Mouse (Mus musculus) neural tube, embryonic 15.5 days (tissue): ENCODE measurements around the gene Sstr4. TPM values are rescaled to one million over a fixed set of nuclear protein-coding genes. Genes with fewer than 3 reads are reported as not detected.

Experiments used
- ATAC-seq: fragments of 200-750 bp; cut with Nextera tagmentation; 2 replicates; pipeline ENCODE4 v1.8.0; 2017; ENCODE audit warnings: mild to moderate bottlenecking, moderate TSS enrichment, moderate library complexity; ENCODE audit not compliant: low FRiP score
- H3K27ac ChIP-seq: fragments of 300-500 bp; sonication (generic); replicated peaks from 2 replicates; pipeline ENCODE4 v1.5.1; 2015; ENCODE audit warnings: mild to moderate bottlenecking, inconsistent platforms
- H3K27me3 ChIP-seq: fragments of 300-500 bp; sonication (generic); replicated peaks from 2 replicates; pipeline ENCODE4 v1.6.1; 2015; ENCODE audit warnings: inconsistent platforms
- H3K36me3 ChIP-seq: fragments of 300-500 bp; sonication (generic); 2 replicates; pipeline ENCODE4 v1.6.1; 2015; ENCODE audit warnings: inconsistent platforms
- H3K4me1 ChIP-seq: fragments of 300-500 bp; sonication (generic); 2 replicates; pipeline ENCODE4 v1.6.1; 2015; ENCODE audit warnings: inconsistent platforms
- H3K4me2 ChIP-seq: fragments of 300-500 bp; sonication (generic); 2 replicates; pipeline ENCODE4 v1.6.1; 2015; ENCODE audit warnings: inconsistent platforms, mild to moderate bottlenecking, moderate library complexity
- H3K4me3 ChIP-seq: fragments of 300-500 bp; sonication (generic); replicated peaks from 2 replicates; pipeline ENCODE4 v1.5.1; 2015; ENCODE audit warnings: mild to moderate bottlenecking, inconsistent platforms
- H3K9ac ChIP-seq: fragments of 300-500 bp; sonication (generic); replicated peaks from 2 replicates; pipeline ENCODE4 v1.6.1; 2015; ENCODE audit warnings: mild to moderate bottlenecking, inconsistent platforms
- H3K9me3 ChIP-seq: fragments of 300-500 bp; sonication (generic); replicated peaks from 2 replicates; pipeline ENCODE4 v1.6.1; 2016; ENCODE audit warnings: inconsistent platforms
- WGBS: fragments of 180-500 bp; shearing (Covaris S2); methylation state at CpG from one replicate; pipeline ENCODE4 v1.1.7; 2015; ENCODE audit warnings: mixed read lengths; 5-methylcytosine and 5-hydroxymethylcytosine counted together
- polyA plus RNA-seq: library from polyadenylated mRNA; unstranded; fragments of >200 nt; fragmentation: Nextera tagmentation; extraction: Ambion mirVana; gene quantifications from 2 replicates; pipeline ENCODE4 v1.2.1, GENCODE M21; 2015

The Sstr4 gene
- polyA plus RNA-seq, 1 experiment from 2014 or later: 3.8 TPM

DNA sequence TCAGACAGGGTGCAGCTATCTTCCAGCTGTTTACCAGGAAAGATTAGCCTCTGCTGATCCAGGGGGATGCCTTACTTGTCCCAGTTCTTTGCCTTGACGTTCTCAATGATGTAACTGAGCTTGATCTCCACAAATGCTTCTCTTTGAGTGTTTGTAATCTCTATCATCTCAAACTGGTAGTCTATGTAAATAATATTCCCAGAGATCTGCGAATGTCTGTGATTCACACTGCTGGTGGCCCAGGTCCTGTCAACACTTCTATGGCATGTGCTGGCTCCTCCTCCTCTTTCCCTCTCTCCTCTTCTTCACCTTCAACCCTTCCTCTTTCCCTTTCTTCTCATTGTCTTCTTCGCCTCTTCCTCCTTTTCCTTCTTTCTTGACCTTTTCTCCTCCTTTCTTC lies 24.0 kb downstream of the Sstr4 start:
- Histone ChIP-seq H3K27ac (no peak overlapping the region), H3K4me2 (no peak overlapping the region), H3K4me1 (no peaks in the 10 kb centered on the region), H3K4me3 (no peak overlapping the region), H3K27me3 (no peaks in the 10 kb centered on the region), H3K9ac (no peak overlapping the region), H3K36me3 (no peaks in the 10 kb centered on the region), H3K9me3 (no peaks in the 10 kb centered on the region)
- WGBS: 87% methylated on average over 3 of the region's 3 CpGs
- no peak for ATAC-seq

DNA sequence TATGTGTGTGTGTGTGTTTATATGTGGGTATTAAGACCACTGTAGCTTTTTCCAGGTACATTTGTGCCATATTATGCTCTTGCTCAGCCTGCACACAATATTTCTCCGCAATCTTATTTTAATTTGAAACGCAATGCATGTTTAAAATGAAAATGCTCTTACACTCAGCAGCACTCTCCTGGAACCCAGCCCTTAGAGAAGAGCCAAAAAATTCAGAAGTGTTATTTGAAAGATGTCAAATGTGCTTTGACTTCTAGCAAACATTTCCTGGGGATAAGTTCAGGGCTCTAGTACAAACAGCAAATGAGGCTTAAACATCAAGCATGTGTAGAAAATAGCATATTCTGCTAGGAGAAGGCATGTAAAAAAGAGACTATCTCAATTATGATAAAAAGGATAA lies 24.6 kb downstream of the Sstr4 start:
- no peak overlapping the region for H3K4me3 ChIP-seq
- H3K9ac ChIP-seq: no peak overlapping the region
- 84% methylated on average over 2 of the region's 2 CpGs for WGBS
- H3K9me3 ChIP-seq: no peaks in the 10 kb centered on the region
- no peak for ATAC-seq
- no peaks in the 10 kb centered on the region for H3K36me3 ChIP-seq
- no peaks in the 10 kb centered on the region for H3K4me1 ChIP-seq
- H3K4me2 ChIP-seq: no peak overlapping the region
- no peak overlapping the region for H3K27ac ChIP-seq
- no peaks in the 10 kb centered on the region for H3K27me3 ChIP-seq

DNA sequence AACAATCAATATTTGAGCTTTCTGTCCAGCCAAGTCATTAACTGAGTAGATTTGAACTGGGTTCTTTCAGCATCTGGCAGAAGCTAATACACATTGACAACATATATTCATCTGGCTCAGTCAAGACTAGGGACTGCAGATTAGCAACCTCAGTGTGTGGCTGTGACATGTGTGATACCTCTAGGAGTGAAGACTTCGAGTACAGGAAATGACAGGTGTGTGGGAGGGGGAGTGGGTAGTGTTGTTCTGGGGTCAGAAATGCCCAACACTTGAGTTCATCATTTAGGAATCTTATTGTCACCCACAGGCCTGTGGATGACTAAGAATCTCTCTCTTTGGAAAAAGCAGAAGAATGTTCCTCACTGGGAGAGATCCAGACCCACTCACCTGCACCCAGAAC lies 26.0 kb downstream of the Sstr4 start:
- Histone ChIP-seq H3K4me2 (no peak overlapping the region), H3K4me3 (no peak overlapping the region), H3K27me3 (no peaks in the 10 kb centered on the region), H3K27ac (no peak overlapping the region), H3K36me3 (no peaks in the 10 kb centered on the region), H3K4me1 (no peaks in the 10 kb centered on the region), H3K9ac (no peak overlapping the region), H3K9me3 (no peaks in the 10 kb centered on the region)
- ATAC-seq: no peak
- whole genome bisulfite sequencing: 60% methylated on average over 1 of the region's 1 CpGs

DNA sequence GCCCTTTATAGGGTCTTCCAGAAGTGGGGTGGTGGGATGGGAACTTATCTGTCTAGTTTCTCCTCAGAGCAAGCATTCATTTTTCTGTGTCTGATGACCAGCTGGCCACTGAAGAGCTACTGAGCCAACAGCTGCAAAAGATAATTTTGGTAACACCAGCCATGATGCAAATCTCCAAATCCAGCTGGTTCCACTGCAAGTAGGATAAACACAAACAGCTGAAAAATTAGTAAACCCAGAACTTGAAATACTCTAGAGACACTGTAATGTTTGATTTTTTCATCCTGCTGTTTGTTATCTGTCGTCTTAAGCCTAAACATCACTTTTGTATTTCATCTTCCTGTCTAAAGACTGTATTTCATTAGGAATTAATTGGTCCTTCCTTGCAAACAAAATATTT lies 26.6 kb downstream of the Sstr4 start:
- 79% methylated on average over 1 of the region's 1 CpGs for WGBS
- ATAC-seq: no peak
- H3K9me3 ChIP-seq: no peaks in the 10 kb centered on the region
- no peaks in the 10 kb centered on the region for H3K36me3 ChIP-seq
- no peak overlapping the region for H3K4me3 ChIP-seq
- H3K27me3 ChIP-seq: no peaks in the 10 kb centered on the region
- H3K4me1 ChIP-seq: no peaks in the 10 kb centered on the region
- no peak overlapping the region for H3K27ac ChIP-seq
- H3K4me2 ChIP-seq: no peak overlapping the region
- H3K9ac ChIP-seq: no peak overlapping the region

DNA sequence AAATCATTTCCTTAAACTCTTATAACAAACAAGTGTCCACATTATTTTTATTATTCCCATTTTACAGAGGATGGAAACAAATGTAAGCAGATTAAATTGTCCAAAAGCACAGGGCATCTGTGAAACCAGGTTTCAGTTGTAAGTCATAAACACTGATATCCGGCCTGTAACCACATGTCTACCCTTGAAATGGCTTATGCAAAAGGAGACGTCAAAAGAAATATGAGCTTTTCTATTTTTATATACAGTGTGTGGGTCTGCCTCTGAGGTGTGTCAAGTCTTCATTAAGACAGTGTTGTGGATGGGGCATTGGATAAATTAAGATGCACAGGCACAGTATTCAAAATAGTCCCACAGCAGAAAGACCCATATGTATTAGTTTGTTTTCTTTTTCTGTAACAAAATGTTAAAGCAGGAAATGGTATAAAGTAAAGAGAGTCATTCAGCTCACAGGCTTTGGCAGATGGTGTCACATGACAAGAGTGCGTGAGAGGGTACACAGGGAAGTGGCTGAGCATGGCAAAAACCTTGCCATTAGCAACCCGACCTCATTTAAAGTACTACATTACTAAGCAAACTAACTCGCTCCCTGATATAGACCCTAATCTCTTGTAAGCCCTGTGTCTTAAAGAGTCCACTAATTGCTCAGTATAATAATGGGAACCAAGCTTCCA lies 30.7 kb downstream of the Sstr4 start:
- H3K27ac ChIP-seq: no peak overlapping the region
- WGBS: 94% methylated on average over 5 of the region's 5 CpGs
- H3K9ac ChIP-seq: no peak overlapping the region
- H3K4me2 ChIP-seq: no peak overlapping the region
- ATAC-seq: no peak
- no peaks in the 10 kb centered on the region for H3K4me1 ChIP-seq
- H3K27me3 ChIP-seq: no peaks in the 10 kb centered on the region
- H3K9me3 ChIP-seq: no peaks in the 10 kb centered on the region
- H3K36me3 ChIP-seq: no peaks in the 10 kb centered on the region
- no peak overlapping the region for H3K4me3 ChIP-seq

DNA sequence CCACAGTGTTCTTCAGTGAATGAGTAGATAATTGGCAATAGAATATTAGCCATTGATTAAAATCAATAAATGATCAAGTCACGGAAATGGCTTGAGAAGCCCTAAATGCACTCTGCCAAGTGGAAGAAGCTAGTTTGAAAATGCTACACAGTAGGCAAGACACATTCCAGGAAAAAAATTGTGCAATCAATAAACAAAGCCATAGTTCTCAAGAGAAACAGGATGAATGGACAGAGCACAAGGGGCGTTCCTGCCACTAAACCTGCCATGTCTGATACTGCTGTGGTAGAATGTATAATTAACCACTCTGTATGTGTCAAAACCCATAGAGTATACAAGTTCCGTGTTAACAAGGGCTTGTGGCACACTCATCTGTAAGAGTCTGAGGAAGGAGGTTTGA lies 32.4 kb downstream of the Sstr4 start:
- no peaks in the 10 kb centered on the region for H3K9me3 ChIP-seq
- no peak overlapping the region for H3K27ac ChIP-seq
- H3K36me3 ChIP-seq: no peaks in the 10 kb centered on the region
- no peak for ATAC-seq
- H3K4me1 ChIP-seq: no peaks in the 10 kb centered on the region
- no peaks in the 10 kb centered on the region for H3K27me3 ChIP-seq
- H3K4me2 ChIP-seq: no peak overlapping the region
- H3K9ac ChIP-seq: no peak overlapping the region
- 79% methylated on average over 3 of the region's 3 CpGs for WGBS
- H3K4me3 ChIP-seq: no peak overlapping the region

DNA sequence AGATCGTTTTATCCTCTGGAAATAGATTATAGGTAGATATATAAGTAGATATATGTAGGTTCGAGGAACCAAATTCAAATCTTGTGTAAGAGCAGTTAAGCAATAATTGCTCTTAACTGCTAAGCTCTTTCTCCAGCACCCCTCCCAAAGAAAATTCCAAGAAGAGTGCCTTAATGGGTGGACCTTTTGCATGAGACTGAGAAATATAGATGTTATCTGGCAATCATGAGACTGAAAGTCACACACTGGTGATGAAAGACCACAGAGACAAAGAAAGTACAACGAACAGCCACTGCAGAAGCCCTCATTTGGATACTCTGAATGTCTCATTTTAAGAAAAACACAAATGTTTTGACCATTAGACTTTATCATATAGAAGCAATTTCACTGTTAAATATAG lies 33.4 kb downstream of the Sstr4 start:
- no peaks in the 10 kb centered on the region for H3K9me3 ChIP-seq
- no peaks in the 10 kb centered on the region for H3K4me1 ChIP-seq
- H3K4me3 ChIP-seq: no peak overlapping the region
- no peak for ATAC-seq
- no peak overlapping the region for H3K9ac ChIP-seq
- no peak overlapping the region for H3K27ac ChIP-seq
- H3K36me3 ChIP-seq: no peaks in the 10 kb centered on the region
- WGBS: 90% methylated on average over 3 of the region's 3 CpGs
- H3K4me2 ChIP-seq: no peak overlapping the region
- no peaks in the 10 kb centered on the region for H3K27me3 ChIP-seq

DNA sequence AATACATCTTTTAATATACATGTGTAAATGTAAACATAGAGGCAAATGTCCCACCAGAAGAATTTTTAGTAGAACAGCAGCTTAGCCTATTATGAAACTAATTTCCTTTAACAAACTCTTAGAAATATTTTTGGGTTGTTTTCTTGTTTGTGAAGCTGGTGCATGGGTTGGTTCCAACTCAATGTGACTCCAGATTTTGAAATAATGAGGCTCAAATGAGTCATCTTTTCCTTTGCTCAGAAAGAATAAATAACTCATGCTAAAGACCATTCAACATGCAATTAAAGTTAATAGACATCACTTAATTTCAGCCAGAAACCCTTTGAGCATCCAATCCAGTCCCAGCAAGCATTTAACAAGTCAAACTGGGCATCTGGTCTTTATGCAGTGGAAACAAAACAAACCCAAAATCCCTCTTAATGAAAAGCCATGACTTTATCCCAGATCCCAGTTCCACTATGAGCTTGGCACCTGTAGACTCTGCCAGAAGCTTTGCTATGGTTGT lies 33.9 kb downstream of the Sstr4 start:
- no peak for ATAC-seq
- no peaks in the 10 kb centered on the region for H3K4me1 ChIP-seq
- H3K36me3 ChIP-seq: no peaks in the 10 kb centered on the region
- no peak overlapping the region for H3K9ac ChIP-seq
- H3K27me3 ChIP-seq: no peaks in the 10 kb centered on the region
- no peak overlapping the region for H3K27ac ChIP-seq
- no peak overlapping the region for H3K4me2 ChIP-seq
- H3K4me3 ChIP-seq: no peak overlapping the region
- H3K9me3 ChIP-seq: no peaks in the 10 kb centered on the region

DNA sequence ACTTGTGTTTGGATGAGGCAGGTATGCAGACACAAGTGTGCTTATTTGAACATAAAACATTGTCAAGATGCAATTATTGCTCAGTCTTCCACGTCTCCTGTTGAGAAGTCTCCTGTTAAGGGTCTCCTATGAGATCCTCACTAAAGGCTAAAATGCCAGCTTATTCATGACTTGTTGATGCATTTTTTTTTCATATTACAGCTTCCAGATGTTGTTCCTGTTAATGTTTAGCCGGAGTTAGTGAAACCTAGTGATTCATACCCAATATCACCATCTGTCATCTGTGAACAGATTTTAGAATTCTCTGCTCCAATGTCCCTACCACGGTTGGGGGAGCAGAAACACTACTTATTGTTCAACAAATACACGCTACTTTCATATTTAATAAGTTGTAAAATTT lies 35.8 kb downstream of the Sstr4 start:
- Histone ChIP-seq H3K27me3 (no peaks in the 10 kb centered on the region), H3K9ac (no peak overlapping the region), H3K4me3 (no peak overlapping the region), H3K4me1 (no peaks in the 10 kb centered on the region), H3K27ac (no peak overlapping the region), H3K9me3 (no peaks in the 10 kb centered on the region), H3K4me2 (no peak overlapping the region), H3K36me3 (no peaks in the 10 kb centered on the region)
- WGBS: 77% methylated on average over 4 of the region's 4 CpGs
- ATAC-seq: no peak

DNA sequence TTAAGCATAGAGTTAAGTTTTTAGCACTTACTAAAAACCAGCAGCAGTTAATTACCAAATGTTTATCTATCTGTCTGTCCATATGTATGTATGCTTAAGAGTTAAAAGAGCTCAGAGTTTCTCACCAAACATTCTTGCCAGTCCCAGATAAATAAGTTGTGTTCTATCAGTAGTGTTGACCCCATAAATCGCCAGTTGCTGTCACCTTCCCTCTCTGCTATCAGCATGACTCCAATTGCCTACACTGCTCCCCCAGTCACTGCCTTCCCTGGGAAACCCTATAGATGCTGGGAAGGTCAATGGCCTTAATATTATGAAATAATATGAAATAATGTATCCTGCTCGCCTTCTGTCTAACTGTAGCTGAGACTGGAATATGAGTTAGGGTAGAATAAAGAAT lies 37.2 kb downstream of the Sstr4 start:
- H3K4me1 ChIP-seq: peaks cover 3% of the 10 kb centered on the region; the same call in 1 of the 2 replicates
- no peaks in the 10 kb centered on the region for H3K36me3 ChIP-seq
- ATAC-seq: no peak
- WGBS: 70% methylated on average over 2 of the region's 2 CpGs
- H3K27me3 ChIP-seq: no peaks in the 10 kb centered on the region
- no peak overlapping the region for H3K27ac ChIP-seq
- H3K9ac ChIP-seq: no peak overlapping the region
- H3K4me2 ChIP-seq: no peak overlapping the region
- no peak overlapping the region for H3K4me3 ChIP-seq
- no peaks in the 10 kb centered on the region for H3K9me3 ChIP-seq

DNA sequence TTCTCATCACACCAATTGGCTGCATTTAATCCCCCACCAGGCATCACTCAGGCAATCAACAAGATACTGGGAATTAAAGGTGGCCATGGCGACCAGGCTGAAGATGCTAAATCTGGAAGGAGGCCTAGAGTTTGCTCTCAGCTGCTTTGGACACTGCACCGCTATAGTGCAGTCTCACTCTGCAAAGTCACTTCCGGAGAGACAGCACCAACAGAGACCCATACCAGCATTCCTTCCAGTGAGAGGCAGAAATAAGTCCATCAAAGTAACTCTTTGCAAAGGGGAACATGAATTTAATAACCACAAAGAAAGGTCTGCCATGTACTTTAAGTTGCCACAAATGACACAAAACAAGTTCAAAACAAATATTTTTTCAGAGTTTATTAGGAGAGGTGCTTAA lies 41.1 kb downstream of the Sstr4 start:
- Histone ChIP-seq H3K27me3 (no peaks in the 10 kb centered on the region), H3K27ac (no peak overlapping the region), H3K4me3 (no peak overlapping the region), H3K4me1 (peaks cover 3% of the 10 kb centered on the region; the same call in 1 of the 2 replicates), H3K9ac (no peak overlapping the region), H3K36me3 (no peaks in the 10 kb centered on the region), H3K4me2 (no peak overlapping the region), H3K9me3 (no peaks in the 10 kb centered on the region)
- no peak for ATAC-seq
- 60% methylated on average over 3 of the region's 3 CpGs for WGBS

DNA sequence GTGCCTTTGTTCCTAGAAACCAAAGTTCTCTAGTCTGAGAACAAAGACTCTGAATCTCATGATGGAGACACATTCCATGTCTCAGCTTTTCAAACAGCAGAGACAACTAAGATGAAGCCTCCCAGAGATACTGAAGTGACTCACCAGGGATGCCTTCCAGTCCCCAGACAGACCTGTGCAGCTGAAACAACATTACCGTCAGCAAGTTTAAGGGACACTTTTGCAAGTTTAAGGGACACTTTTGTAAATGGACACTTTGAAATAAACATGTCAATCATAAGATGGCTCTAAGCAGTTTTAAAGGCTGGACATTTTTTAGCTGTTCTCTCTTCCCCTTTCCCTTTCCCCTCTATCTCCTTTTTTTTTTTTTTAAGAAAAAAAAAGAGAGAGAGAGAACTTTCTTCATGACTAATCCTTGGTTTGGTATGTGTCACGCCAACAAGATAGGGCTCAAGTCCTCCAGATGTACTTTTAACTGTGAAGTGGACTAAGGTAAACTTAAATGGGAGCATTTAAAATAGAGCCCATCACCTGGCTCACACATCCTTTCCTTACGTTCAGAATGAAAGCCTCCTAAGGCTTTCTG lies 44.6 kb downstream of the Sstr4 start:
- H3K4me2 ChIP-seq: no peak overlapping the region
- no peaks in the 10 kb centered on the region for H3K27me3 ChIP-seq
- no peak for ATAC-seq
- H3K9me3 ChIP-seq: no peaks in the 10 kb centered on the region
- 78% methylated on average over 3 of the region's 3 CpGs for WGBS
- H3K27ac ChIP-seq: no peak overlapping the region
- H3K9ac ChIP-seq: no peak overlapping the region
- H3K4me3 ChIP-seq: no peak overlapping the region
- H3K4me1 ChIP-seq: peaks cover 3% of the 10 kb centered on the region; the same call in 1 of the 2 replicates
- no peaks in the 10 kb centered on the region for H3K36me3 ChIP-seq
